Mouse (Mus musculus) embryo, embryonic 10.5 days (tissue): ENCODE data around the gene Mgat1.
"Not testable (repeated sequence)": the region's sequence is repeated elsewhere in the genome, so short reads cannot be mapped to it uniquely, and the experiment has no call there.

Source experiments
- DNase-seq: peaks from one replicate; pipeline ENCODE4 v3.0.0-alpha.2; 2015; ENCODE audit warnings: low spot score

Mgat1 gene

DNA sequence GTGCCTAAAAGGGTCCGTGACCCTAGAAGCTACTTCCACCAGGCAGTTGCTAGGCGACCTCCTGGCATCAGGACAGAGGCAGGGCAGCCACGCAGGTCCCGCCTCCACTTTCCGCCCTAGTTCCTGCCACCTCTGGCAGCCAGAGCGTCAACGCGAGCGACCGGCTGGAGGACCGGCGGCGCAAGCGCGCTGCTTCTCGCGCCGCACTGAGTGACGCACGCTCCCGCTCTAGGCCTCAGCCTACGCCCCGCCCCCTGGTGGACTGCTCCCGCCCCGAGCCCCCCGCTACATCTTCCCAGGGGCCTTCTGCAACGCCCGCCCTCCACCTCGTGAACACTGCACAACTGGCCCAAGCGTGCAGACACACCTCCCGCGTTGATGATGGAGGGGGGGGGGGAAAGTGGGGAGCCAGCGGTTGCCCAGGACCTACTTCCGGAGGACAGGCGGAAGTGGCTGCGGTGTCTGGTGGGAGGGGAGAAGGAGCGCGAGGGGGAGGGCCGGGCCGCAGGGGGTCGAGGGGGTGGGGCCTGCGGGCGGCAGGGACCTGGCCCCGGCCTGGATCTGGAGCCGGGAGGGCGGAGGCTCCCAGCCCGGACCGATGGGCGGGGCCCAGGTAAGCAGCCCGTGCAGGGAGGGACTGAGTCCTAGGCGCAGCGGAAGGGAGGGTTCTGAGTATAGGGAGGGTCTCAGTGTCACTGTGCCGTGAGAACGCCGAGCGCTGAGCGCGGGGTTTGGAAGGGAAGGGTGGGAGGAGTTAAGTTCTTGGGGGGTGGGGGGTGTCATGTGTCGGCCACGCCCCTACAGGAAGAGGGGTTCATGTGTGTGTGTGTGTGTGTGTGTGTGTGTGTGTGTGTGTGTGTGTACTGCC lies at the start of gene Mgat1:
Mgat1 (plus strand) TSS at position 465 of the 868 bp plus-strand sequence.
- peak; percentile 96 for DNase-seq

GRCm38 (mm10) chr11:49194771-49195170 lies 49.2 kb upstream of the Mgat1 start:
- not testable (repeated sequence) for DNase-seq

DNA sequence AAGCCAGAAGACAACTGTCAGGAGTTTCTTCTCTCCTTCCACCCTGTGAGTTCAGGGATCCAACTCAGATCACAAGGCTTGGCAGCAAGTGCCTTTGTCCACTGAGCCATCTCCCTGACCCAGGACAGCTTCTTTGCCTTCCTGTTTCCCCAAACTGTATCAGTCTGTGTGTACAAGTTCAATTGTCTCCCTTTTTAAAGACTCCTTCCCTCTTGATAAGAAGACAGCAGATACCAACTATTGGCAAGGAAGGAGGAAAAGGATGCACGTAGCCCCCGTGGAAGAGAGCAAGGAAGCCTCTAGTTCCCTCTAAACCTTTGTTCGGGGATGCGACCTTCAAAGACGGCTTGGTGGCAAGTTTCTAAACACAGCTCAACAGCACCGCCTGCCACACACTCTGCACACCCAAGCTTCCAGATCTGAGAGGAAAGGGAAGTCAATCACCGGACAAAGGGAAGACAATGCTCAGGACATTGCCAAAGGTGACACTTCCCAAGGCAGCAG lies 48.1 kb upstream of the Mgat1 start:
- DNase-seq: no peak

DNA sequence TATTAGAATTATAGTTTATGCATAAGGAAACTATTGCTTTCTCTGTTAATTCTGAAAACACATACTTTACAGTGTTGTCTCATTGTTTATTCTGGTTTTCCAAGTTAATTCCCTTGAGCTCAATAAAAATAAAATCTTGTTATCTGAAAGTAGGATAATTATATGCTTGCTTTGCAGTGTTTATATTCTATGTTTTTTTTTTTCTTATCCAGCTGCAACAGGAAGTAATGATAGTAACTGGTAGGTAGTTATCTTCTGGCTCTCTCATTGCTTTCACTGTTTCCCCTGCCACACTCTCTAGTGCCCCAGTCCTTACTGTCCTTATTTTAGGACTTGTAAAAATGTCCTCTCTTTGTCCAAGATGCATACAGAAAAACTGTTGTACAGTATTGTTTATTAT lies 43.3 kb upstream of the Mgat1 start:
- DNase-seq: no peak

DNA sequence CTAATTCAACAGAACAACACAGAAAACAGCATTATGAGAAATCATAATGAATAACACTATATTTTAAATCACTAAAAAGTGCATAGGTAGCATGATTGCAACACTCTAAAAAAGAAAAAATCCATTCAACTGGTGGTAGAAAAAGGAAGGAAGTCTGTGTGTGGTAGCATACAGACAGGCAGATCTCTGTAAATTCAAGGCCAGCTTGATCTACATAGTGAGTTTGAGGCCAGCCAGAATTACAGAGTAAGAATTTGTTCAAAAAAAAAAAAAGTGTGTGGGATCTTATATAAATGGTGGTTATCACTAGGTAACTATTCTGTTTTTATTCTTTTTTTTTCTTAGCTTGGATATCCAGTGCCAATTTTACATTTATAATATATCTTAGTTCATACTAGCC lies 42.8 kb upstream of the Mgat1 start:
- no peak for DNase-seq

DNA sequence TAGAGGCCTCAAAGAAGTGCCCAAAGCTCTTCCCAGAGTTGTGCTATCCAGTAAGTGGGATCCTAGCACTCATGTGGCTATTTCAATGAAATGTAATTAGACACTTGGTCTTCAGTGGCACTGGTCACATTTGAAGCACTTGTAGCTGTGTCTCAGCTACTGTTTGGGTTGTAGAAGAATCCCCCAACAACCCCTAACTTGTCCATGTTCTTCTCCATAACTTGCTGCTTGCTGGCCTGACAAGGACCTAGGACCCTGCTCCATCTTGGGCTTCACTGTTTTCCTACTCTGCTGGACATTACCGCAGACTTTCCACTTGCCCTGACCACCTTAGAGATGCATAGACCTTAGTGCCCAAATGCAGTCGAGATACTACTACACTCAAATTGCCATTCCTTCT lies 41.9 kb upstream of the Mgat1 start:
- no peak for DNase-seq

- no peak for DNase-seq
Observed at GRCm38 (mm10) chr11:49202523-49203061, 41.4 kb upstream of the Mgat1 start.

- peak; percentile 95 for DNase-seq
Observed at GRCm38 (mm10) chr11:49203129-49203768, 40.7 kb upstream of the Mgat1 start, which contains the start of gene Zfp62. Gene Zfp62, plus strand, starts transcription at chr11:49203292.

DNA sequence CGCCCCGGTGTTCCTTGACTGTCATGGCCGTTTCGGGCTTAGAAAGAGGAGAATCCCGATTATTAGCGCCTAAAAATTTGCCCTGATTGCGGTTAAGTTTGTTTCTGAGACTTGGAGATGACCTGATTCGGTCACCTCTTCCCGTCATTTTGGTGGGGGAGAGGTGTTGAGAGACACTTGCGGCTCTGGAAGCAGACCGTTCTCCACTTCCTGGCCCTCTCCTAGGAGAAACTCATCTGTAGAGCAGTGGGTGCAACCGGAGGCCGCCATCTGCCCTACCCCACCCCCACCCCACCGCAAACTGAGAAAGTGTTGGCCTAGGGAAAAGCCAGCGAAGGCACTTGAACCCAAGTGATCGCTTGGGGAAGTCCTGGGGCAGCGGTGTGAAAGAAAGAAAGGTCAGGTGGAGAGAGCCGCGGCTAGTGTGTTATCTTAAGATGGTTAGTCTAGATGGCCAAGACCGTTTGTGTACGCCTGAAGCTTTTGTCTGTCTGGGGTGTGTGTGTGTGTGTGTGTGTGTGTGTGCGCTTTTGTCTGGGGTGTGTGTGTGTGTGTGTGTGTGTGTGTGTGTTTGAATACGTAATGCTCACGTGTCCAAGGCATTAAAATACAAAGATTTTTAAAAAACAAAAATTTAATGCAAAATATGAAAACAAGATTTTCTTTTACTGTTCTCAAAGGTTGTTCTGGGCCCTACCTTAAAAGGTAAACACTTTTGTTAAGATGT lies 40.1 kb upstream of the Mgat1 start:
- DNase-seq: peak; percentile 76

GRCm38 (mm10) chr11:49205080-49205590 lies 38.9 kb upstream of the Mgat1 start:
- DNase-seq: no peak

GRCm38 (mm10) chr11:49207495-49207894 lies 36.5 kb upstream of the Mgat1 start:
- no peak for DNase-seq

GRCm38 (mm10) chr11:49212577-49212976 lies 31.4 kb upstream of the Mgat1 start:
- no peak for DNase-seq

GRCm38 (mm10) chr11:49213505-49213904 lies 30.5 kb upstream of the Mgat1 start:
- DNase-seq: no peak

- DNase-seq: no peak
Observed at GRCm38 (mm10) chr11:49219271-49219670, 24.7 kb upstream of the Mgat1 start.

DNA sequence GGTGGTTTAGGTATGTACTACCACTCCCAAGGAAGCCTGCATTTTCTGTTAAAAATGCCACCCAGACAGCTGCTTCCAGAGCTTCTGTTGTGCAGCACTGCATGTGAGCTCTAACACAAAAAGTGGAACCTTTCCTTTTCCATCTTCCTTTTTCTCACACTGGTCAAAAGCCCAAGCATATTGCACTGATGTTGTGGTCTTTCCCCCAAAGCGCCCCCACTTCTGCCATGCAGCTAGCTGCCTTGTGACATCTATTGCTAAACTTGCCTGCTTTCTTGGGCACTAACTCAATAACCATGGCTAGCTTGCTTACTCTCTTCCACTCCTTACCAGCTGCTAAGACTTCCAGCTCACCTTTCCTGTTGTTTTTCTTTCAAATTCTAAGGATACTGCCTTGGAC lies 19.5 kb upstream of the Mgat1 start:
- DNase-seq: no peak

- DNase-seq: no peak
Observed at GRCm38 (mm10) chr11:49232781-49233180, 11.2 kb upstream of the Mgat1 start.

GRCm38 (mm10) chr11:49235459-49236207 lies 8.4 kb upstream of the Mgat1 start:
- DNase-seq: no peak

- DNase-seq: no peak
Observed at GRCm38 (mm10) chr11:49236891-49237290, 7.1 kb upstream of the Mgat1 start.

DNA sequence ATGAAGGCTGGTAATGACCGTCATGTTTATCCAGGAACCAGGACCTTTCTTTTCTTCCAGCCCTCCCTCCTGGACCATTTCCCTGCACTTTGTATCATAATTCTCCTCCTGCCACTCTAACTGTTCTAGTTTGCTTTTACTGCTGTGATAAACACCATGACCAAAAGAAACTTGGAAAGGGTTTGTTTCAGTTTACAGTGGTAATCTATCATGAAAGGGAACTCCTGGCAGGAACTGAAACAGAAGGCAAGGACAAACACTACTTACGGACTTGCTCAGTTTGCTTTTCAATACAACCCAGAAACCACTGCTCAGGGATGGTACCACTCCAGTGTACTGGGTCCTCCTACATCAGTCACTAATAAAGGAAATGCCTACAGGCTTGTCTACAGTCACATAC lies 6.5 kb upstream of the Mgat1 start:
- no peak for DNase-seq

DNA sequence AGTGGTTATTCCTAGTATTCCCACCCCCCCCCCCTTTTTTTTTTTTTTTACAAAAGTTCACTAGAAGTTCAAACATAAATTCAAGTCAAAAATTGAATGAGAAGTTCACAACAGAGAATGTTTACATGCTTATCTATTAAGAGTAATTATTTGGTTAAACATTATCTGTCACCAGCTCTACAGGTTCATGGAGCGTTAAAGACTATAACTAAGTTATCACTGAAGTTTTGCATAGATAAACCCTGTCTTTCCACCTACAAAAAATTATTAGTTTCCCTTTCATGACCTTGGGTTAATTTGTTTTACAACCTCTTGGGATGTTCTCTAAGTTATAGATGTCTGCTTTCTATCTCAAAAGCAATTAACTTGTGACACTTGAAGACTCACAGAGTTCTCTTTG lies 3.7 kb upstream of the Mgat1 start:
- no peak for DNase-seq

DNA sequence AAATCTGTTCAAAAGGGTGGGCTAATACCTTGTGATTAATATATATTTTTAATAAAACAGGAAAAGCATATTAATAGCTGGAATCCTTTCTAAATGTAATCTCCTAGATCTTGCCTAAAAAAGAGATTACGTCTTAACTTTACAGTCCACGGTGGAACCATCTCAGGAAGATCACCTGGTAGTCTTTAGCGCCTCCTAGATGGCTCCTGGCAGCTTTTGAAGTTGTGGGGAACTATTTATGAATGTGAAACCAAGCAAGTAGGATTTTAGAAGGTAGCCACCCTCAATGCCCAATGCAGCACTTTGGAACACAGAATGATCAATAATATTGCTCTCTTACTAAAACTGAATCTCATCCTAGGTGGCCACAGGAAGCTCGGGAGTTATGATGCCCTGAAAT lies 3.1 kb upstream of the Mgat1 start:
- DNase-seq: no peak
